Mouse (Mus musculus) liver, embryonic 16.5 days (tissue): ENCODE measurements around the gene Tmem72. TPM values are rescaled to one million over a fixed set of nuclear protein-coding genes. Genes with fewer than 3 reads are reported as not detected.

Source experiments
- ATAC-seq: fragments of 200-750 bp; cut with Nextera tagmentation; 2 replicates; pipeline ENCODE4 v1.8.0; 2017; ENCODE audit warnings: low read depth, mild to moderate bottlenecking, moderate number of reproducible peaks, moderate library complexity
- H3K27ac ChIP-seq: fragments of 300-500 bp; sonication (generic); 2 replicates; pipeline ENCODE4 v1.5.1; 2014; ENCODE audit warnings: mild to moderate bottlenecking, low read length
- H3K27me3 ChIP-seq: fragments of 300-500 bp; sonication (generic); 2 replicates; pipeline ENCODE4 v1.6.1; 2014; ENCODE audit warnings: low read depth, low read length, mixed read lengths; ENCODE audit not compliant: control insufficient read depth, insufficient read depth
- H3K36me3 ChIP-seq: fragments of 300-500 bp; sonication (generic); 2 replicates; pipeline ENCODE4 v1.6.1; 2014; ENCODE audit warnings: mild to moderate bottlenecking; ENCODE audit not compliant: control insufficient read depth, insufficient read depth
- H3K4me1 ChIP-seq: fragments of 300-500 bp; sonication (generic); 2 replicates; pipeline ENCODE4 v1.6.1; 2014; ENCODE audit warnings: low read depth, low read length, mixed read lengths; ENCODE audit not compliant: control insufficient read depth
- H3K4me2 ChIP-seq: fragments of 300-500 bp; sonication (generic); 2 replicates; pipeline ENCODE4 v1.6.1; 2014; ENCODE audit warnings: low read depth, low read length, mixed read lengths
- H3K4me3 ChIP-seq: fragments of 300-500 bp; sonication (generic); 2 replicates; pipeline ENCODE4 v1.5.1; 2014; ENCODE audit warnings: low read depth, mild to moderate bottlenecking, low read length
- H3K9ac ChIP-seq: fragments of 300-500 bp; sonication (generic); 2 replicates; pipeline ENCODE4 v1.6.1; 2014; ENCODE audit warnings: low read depth, low read length
- H3K9me3 ChIP-seq: fragments of 300-500 bp; sonication (generic); replicated peaks from 2 replicates; pipeline ENCODE4 v1.6.1; 2016; ENCODE audit warnings: low read length; ENCODE audit not compliant: control insufficient read depth
- WGBS: fragments of 180-500 bp; shearing (Covaris S2); extraction: QIAGEN DNeasy Blood & Tissue Kit; methylation state at CpG from one replicate; pipeline ENCODE4 v1.1.7; 2014; ENCODE audit not compliant: insufficient replicate concordance; 5-methylcytosine and 5-hydroxymethylcytosine counted together
- polyA plus RNA-seq: library from polyadenylated mRNA; unstranded; fragments of >200 nt; fragmentation: Nextera tagmentation; extraction: Ambion mirVana; gene quantifications from 2 replicates; pipeline ENCODE4 v1.2.1, GENCODE M21; 2015

Gene Tmem72
- polyA plus RNA-seq, 1 experiment from 2014 or later, result 0.15 TPM

DNA sequence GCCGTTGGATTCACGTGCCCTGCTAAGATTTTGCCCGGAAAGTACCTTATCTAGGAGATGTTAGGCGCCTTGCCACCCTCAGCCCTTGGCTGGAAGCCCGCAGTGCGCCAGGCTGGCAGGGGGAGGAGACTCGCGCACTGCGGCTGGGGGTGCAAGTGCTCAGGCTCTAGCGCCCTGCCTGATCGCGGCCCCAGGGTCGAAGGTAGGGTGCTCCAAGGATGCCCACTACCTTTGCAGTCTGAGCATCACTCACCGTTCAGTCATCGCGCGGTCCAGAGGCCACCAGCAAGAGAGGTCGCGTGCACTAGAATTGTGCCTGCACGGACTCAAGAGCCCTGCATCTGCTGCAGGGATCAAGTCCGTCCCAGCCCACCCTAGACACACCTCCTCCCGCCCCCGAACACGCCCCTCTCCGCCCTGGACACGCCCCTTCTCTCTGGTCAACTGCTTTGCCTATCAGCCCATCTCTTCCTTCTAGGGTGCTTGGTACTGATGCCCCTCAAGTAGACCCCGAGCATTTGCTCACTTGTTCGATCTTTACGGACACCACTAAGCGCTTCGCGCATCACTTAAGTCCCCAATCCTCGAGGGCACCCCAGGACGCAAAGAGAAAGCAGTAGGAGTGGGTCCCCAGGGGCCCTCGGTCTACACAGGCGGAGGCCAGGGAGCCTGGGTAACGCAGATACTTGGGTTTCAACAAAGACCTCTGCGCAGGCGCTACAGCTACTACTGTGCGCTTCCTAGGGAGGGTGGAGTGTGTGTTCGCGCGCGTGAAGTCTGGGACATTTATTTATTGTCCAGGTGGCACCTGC is 43.0 kb downstream of the Tmem72 start, which contains the start of gene Rassf4:
Gene Rassf4, minus strand, starts transcription at position 482 of the 812 bp plus-strand sequence.
- no peaks in the 10 kb centered on the region for H3K36me3 ChIP-seq
- H3K27ac ChIP-seq, result peak within 1 kb of the TSS; percentile 15; the same call in 1 of the 2 replicates
- WGBS, result under 1% methylated on average over 44 of the region's 44 CpGs
- peak; percentile 82 for ATAC-seq
- H3K9me3 ChIP-seq, result no peaks in the 10 kb centered on the region
- peak within 1 kb of the TSS; percentile 30 for H3K9ac ChIP-seq
- peak within 1 kb of the TSS; percentile 57 for H3K4me3 ChIP-seq
- H3K4me2 ChIP-seq, result peak within 1 kb of the TSS; percentile 71
- H3K27me3 ChIP-seq, result no peaks in the 10 kb centered on the region
- H3K4me1 ChIP-seq, result peaks cover 7% of the 10 kb centered on the region

DNA sequence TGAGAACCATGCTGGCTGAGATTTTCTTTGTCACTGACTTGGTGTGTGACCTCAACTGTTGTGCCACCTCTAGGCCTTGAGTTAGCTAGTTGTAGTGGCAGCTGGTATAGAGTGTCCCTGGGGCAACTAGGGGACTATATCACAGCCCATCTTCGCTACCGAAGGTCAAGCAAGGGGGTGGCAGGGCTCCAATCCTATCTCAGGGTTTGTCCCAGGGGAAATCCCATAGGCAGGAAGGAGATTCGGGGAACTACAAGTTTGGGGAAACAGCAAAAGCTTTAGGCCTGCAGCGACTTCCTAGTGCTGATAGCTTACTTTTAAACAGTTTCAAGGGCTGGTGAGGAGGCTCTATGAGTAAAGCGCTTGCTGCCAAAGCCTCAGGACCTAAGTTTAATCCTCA is 44.4 kb downstream of the Tmem72 start:
- H3K4me3 ChIP-seq, result no peak overlapping the region
- WGBS, result 64% methylated on average over 5 of the region's 5 CpGs
- H3K9me3 ChIP-seq, result no peaks in the 10 kb centered on the region
- peaks cover 7% of the 10 kb centered on the region for H3K4me1 ChIP-seq
- H3K27ac ChIP-seq, result no peak overlapping the region
- no peak for ATAC-seq
- no peak overlapping the region for H3K9ac ChIP-seq
- no peaks in the 10 kb centered on the region for H3K36me3 ChIP-seq
- no peak overlapping the region for H3K4me2 ChIP-seq
- no peaks in the 10 kb centered on the region for H3K27me3 ChIP-seq

DNA sequence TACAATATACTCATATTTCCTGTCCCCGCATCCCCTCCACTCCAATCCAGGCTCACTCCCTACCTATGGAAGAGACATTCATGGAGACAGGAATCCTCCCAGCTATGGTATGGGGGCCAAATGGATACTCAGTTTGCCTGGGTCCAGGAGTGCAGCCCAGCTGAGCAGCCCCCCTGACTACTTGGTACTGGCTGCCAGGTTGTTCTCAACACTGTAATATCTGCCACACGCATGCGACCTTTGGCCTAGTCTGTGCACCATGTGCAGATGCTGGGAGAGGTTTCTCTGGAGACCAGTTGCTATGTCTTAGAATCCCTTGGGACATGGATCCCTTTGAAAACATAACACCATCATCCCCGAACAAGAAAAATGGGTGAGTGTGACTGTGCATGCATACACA is 44.9 kb downstream of the Tmem72 start:
- Histone ChIP-seq H3K9ac (no peak overlapping the region), H3K4me2 (no peak overlapping the region), H3K27me3 (no peaks in the 10 kb centered on the region), H3K36me3 (no peaks in the 10 kb centered on the region), H3K4me1 (peaks cover 7% of the 10 kb centered on the region), H3K4me3 (no peak overlapping the region), H3K27ac (no peak overlapping the region), H3K9me3 (no peaks in the 10 kb centered on the region)
- WGBS, result 60% methylated on average over 4 of the region's 4 CpGs
- no peak for ATAC-seq

DNA sequence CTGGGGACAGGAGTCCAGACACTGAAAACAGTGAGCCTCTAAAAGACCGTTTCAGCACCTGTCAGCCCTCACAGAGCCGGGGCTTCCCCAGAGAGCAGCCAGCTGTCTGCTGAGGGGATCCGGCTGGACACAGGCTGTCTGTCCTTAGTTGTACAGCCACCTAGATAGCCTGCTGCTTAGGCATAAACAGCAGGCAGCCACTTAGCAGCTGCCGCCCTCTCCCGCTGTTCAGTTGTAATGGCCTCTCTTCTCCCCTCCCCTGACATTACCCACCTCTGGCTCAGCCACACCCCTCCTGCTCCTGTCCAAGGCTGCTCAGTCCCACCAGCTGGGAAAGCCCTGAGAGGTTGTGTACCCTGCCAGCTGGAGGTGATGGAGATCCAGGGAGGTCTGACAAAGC is 45.7 kb downstream of the Tmem72 start:
- Histone ChIP-seq H3K27ac (no peak overlapping the region), H3K9ac (no peak overlapping the region), H3K36me3 (no peaks in the 10 kb centered on the region), H3K27me3 (no peaks in the 10 kb centered on the region), H3K4me3 (no peak overlapping the region), H3K4me2 (peak overlapping the region; percentile 27), H3K4me1 (peaks cover 7% of the 10 kb centered on the region), H3K9me3 (no peaks in the 10 kb centered on the region)
- WGBS, result 52% methylated on average over 5 of the region's 5 CpGs
- ATAC-seq, result no peak

DNA sequence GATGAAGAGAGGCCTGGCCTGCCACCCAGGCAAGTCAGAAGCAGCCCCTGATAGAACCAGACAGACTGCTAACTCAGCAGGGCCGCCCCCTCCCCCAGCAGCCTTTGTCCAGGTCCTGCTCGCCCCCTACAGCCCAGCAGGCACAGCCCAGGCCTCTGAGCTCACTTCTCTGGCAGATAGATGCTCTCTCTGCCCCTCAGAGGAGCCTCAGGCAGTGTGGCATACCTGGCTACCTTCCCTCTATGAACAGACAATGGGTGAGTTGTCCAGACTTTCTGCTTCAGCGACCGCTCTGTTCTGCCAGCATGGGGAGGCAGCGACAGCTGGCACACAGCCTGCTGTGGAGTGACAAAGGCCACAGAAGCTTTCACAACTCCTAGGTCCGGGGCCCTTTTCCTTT is 46.6 kb downstream of the Tmem72 start:
- H3K4me2 ChIP-seq, result no peak overlapping the region
- H3K9ac ChIP-seq, result no peak overlapping the region
- no peak for ATAC-seq
- no peaks in the 10 kb centered on the region for H3K36me3 ChIP-seq
- no peaks in the 10 kb centered on the region for H3K9me3 ChIP-seq
- H3K4me3 ChIP-seq, result no peak overlapping the region
- H3K4me1 ChIP-seq, result peaks cover 7% of the 10 kb centered on the region
- WGBS, result 61% methylated on average over 6 of the region's 6 CpGs
- no peaks in the 10 kb centered on the region for H3K27me3 ChIP-seq
- H3K27ac ChIP-seq, result no peak overlapping the region

DNA sequence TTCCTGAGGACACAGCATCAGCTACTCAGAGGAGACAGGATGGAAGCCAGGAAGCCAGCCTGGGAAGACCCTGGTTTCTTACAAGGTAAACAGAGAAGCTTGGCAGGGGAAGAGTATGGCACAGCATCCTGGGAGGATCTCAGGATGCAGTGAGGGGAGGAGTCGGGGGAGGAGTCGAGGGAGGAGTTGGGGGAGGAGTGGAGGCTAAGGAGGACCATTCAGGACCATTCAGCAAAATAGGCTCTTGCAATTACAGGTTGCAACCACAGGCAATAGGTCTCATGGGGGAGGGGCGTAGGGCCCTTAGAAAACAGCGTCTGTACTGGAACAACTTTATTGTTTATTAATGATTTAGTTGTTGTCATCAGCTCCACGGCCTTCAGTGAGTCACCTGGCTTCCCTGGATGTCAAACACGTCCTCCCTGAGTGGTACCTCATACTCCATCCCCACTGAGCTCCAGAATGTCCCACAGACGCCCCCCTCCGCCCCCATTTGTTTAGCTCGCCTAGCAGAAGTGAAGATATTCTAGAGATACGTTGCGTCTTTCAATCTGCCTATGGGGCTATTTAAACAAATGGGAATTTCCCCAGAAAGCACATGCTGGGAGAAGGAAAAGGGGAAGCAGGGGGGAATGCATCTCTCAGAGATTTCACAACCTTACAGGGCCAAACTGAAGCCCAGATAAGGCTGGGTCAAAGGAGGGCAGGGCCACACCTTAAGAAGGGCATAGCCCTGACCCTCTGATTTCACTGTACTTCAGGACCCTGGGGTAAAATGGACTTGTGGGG is 47.8 kb downstream of the Tmem72 start:
- ATAC-seq, result no peak
- Histone ChIP-seq H3K27ac (no peak overlapping the region), H3K36me3 (no peaks in the 10 kb centered on the region), H3K4me3 (no peak overlapping the region), H3K9ac (no peak overlapping the region), H3K4me1 (peaks cover 7% of the 10 kb centered on the region), H3K9me3 (no peaks in the 10 kb centered on the region), H3K4me2 (no peak overlapping the region), H3K27me3 (no peaks in the 10 kb centered on the region)
- WGBS, result 30% methylated on average over 11 of the region's 11 CpGs

DNA sequence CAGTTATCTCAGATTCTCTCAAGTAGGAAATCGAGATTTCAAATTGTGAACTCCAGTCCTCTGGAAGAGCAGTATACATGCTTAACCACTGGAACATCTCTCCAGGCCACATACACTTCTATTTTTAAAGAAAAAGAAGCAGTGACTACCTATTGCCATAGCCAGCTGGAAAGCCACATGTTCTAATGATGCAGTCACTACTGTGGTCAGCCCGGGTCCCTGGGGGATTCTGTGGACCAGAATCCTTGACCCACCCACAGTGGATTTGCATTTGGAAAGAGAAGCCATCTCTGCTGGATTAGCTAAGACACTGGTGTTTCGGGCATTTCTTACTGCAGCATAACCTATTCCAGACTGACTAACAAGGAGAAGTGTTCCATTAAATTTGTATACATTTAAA is 49.3 kb downstream of the Tmem72 start:
- Histone ChIP-seq H3K9me3 (no peaks in the 10 kb centered on the region), H3K9ac (no peak overlapping the region), H3K27ac (no peak overlapping the region), H3K36me3 (no peaks in the 10 kb centered on the region), H3K27me3 (no peaks in the 10 kb centered on the region), H3K4me3 (no peak overlapping the region), H3K4me2 (no peak overlapping the region), H3K4me1 (no peaks in the 10 kb centered on the region)
- WGBS, result 42% methylated on average over 3 of the region's 3 CpGs
- no peak for ATAC-seq

DNA sequence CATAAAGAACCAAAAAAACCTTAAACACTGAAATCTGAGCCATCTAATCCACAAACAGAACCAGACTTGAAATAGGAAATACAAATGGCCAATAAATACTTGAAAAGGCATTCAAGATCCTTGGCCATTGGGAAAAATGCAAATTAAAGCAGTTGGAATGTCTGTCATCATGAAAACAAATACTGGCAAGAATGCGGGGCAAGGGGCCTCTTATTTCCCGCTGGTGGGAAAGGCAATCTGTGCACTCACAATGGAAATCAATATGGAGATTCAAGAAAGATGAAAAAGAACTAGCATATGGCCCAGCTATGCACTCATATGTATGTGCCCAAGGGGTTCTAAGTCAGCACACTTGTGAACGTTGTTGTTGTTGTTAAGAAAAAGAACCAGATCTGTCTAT is 49.8 kb downstream of the Tmem72 start:
- Histone ChIP-seq H3K27ac (no peak overlapping the region), H3K4me3 (no peak overlapping the region), H3K27me3 (no peaks in the 10 kb centered on the region), H3K36me3 (no peaks in the 10 kb centered on the region), H3K4me1 (no peaks in the 10 kb centered on the region), H3K9me3 (no peaks in the 10 kb centered on the region), H3K9ac (no peak overlapping the region), H3K4me2 (no peak overlapping the region)
- no peak for ATAC-seq
- WGBS, result 60% methylated on average over 3 of the region's 3 CpGs
